Mouse (Mus musculus) ES-E14 (cell line): Measurements from ENCODE around the gene Gm28305. TPM values are rescaled to one million over a fixed set of nuclear protein-coding genes. Genes with fewer than 3 reads are reported as not detected.
A peak's percentile ranks its signal among the peaks of the same experiment; 100 is the strongest.

Experiments
- DNase-seq: peaks from one replicate; pipeline ENCODE4 v3.0.0-alpha.2; 2013; ENCODE audit warnings: low read depth, low spot score
- H3K27ac ChIP-seq: 2 replicates; pipeline ENCODE4 v1.5.1; 2012; ENCODE audit warnings: low read depth, mild to moderate bottlenecking, low read length, moderate library complexity, mixed read lengths; ENCODE audit not compliant: poor library complexity, insufficient read depth, severe bottlenecking
- H3K36me3 ChIP-seq: 2 replicates; pipeline ENCODE4 v1.6.1; 2012; ENCODE audit warnings: mild to moderate bottlenecking, low read length, moderate library complexity, mixed read lengths; ENCODE audit not compliant: control insufficient read depth, poor library complexity, insufficient read depth, severe bottlenecking
- H3K4me1 ChIP-seq, 2 experiments: fragments of 150-350 bp in 1 of 2; sonication (generic) in 1 of 2; 2 replicates each; pipeline ENCODE4 v1.6.1; 2012; ENCODE audit warnings: low read length in 2 of 2, mild to moderate bottlenecking in 1 of 2, mixed read lengths in 1 of 2; ENCODE audit not compliant: control insufficient read depth in 2 of 2, insufficient read depth in 2 of 2, poor library complexity in 1 of 2
- H3K4me3 ChIP-seq, 2 experiments: fragments of 150-350 bp in 1 of 2; sonication (generic) in 1 of 2; 2 replicates each; pipeline ENCODE4 v1.5.1; 2012; ENCODE audit warnings: low read length in 2 of 2, low read depth in 1 of 2, mild to moderate bottlenecking in 1 of 2, mixed read lengths in 1 of 2; ENCODE audit not compliant: insufficient read depth in 1 of 2, poor library complexity in 1 of 2, severe bottlenecking in 1 of 2
- H3K9ac ChIP-seq: 2 replicates; pipeline ENCODE4 v1.6.1; 2012; ENCODE audit warnings: low read depth, mild to moderate bottlenecking, low read length, mixed read lengths; ENCODE audit not compliant: poor library complexity, insufficient read depth, severe bottlenecking
- H3K9me3 ChIP-seq: fragments of 150-350 bp; sonication (generic); 2 replicates; pipeline ENCODE4 v1.6.1; 2012; ENCODE audit warnings: low read depth, mild to moderate bottlenecking, low read length; ENCODE audit not compliant: control insufficient read depth, insufficient read depth
- CHD2 ChIP-seq: IDR thresholded peaks from 2 replicates; pipeline ENCODE4 v1.6.1; 2014; ENCODE audit warnings: mild to moderate bottlenecking, low read depth, low read length, inconsistent platforms
- HCFC1 ChIP-seq: IDR thresholded peaks from 2 replicates; pipeline ENCODE4 v1.6.1; 2012; ENCODE audit warnings: low read length, inconsistent platforms, borderline replicate concordance; ENCODE audit not compliant: insufficient read depth
- MAFK ChIP-seq: IDR thresholded peaks from 2 replicates; pipeline ENCODE4 v1.6.1; 2014; ENCODE audit warnings: mild to moderate bottlenecking, low read depth, low read length, inconsistent platforms; ENCODE audit not compliant: insufficient read depth
- ZC3H11A ChIP-seq: IDR thresholded peaks from 2 replicates; pipeline ENCODE4 v1.6.1; 2012; ENCODE audit warnings: low read depth, mild to moderate bottlenecking, inconsistent platforms, low read length, borderline replicate concordance
- ZNF384 ChIP-seq: IDR thresholded peaks from 2 replicates; pipeline ENCODE4 v1.6.1; 2012; ENCODE audit warnings: low read depth, low read length, inconsistent platforms
- in situ Hi-C, 2 experiments: fragments of 600-800 bp; cut with MboI; formaldehyde crosslinking; loops; one replicate each; pipeline ENCODE4 v1.15.1; 2025; ENCODE audit warnings: low sequenced_read_pairs in 2 of 2, inconsistent platforms in 1 of 2; ENCODE audit not compliant: unreplicated experiment in 2 of 2
- total RNA-seq: library from RNA; depleted of rRNA; stranded (reverse); fragments of 300-350 nt; gene quantifications from 2 replicates; pipeline ENCODE4 v1.2.3, GENCODE M21; 2012

The Gm28305 gene
- total RNA-seq, 1 experiment, result not detected

- Histone ChIP-seq H3K36me3 (peaks cover 5% of the 10 kb centered on the region), H3K9ac (peak within 1 kb of the TSS; percentile 96), H3K27ac (no peak within 1 kb of the TSS; the same call in 1 of the 2 replicates), H3K9me3 (no peaks in the 10 kb centered on the region), H3K4me1 (peaks cover 0 to 5% of the 10 kb centered on the region in 2 experiments; a peak in 3 of 4 replicates), H3K4me3 (peak within 1 kb of the TSS; percentile 82 to 100)
- in situ Hi-C loops, result no loop called here
- peak; percentile 56 for DNase-seq
- TF ChIP-seq ZNF384, result no peak
- TF ChIP-seq CHD2, result no peak
- no peak for TF ChIP-seq MAFK
- no peak for TF ChIP-seq ZC3H11A
- TF ChIP-seq HCFC1, result no peak
Measured at GRCm38 (mm10) chr9:104062430-104063243, 22.2 kb downstream of the Gm28305 start, which contains the start of gene Uba5. Gene Uba5, minus strand, starts transcription at chr9:104063134.

GRCm38 (mm10) chr9:104063244-104063961, 22.9 kb downstream of the Gm28305 start, which contains the start of gene Acad11:
Gene Acad11, plus strand, starts transcription at chr9:104063377.
- Histone ChIP-seq H3K36me3 (peaks cover 2% of the 10 kb centered on the region), H3K27ac (no peak within 1 kb of the TSS; the same call in 1 of the 2 replicates), H3K9ac (peak within 1 kb of the TSS; percentile 96), H3K4me1 (peaks cover 0 to 5% of the 10 kb centered on the region in 2 experiments; a peak in 3 of 4 replicates), H3K4me3 (peak within 1 kb of the TSS; percentile 82 to 100), H3K9me3 (no peaks in the 10 kb centered on the region)
- peak; percentile 90 for DNase-seq
- TF ChIP-seq MAFK (no peak), ZC3H11A (no peak), HCFC1 (0 out of 2 replicates have a peak, but pooled peaks have one; percentile 78), CHD2 (peak; percentile 39; the same call in 1 of the 2 replicates), ZNF384 (peak; percentile 99)
- in situ Hi-C loops, result no loop called here

- no peak overlapping the region for H3K9ac ChIP-seq
- TF ChIP-seq ZC3H11A, result no peak
- TF ChIP-seq MAFK, result no peak
- no peak for TF ChIP-seq HCFC1
- TF ChIP-seq ZNF384, result no peak
- TF ChIP-seq CHD2, result no peak
- in situ Hi-C loops, result no loop called here
- no peak for DNase-seq
- H3K36me3 ChIP-seq, result peaks cover under 1% of the 10 kb centered on the region
- H3K4me1 ChIP-seq, result peaks cover 0 to 5% of the 10 kb centered on the region in 2 experiments; a peak in 3 of 4 replicates
- H3K27ac ChIP-seq, result no peak overlapping the region
- H3K9me3 ChIP-seq, result no peaks in the 10 kb centered on the region
- H3K4me3 ChIP-seq, result no peak overlapping the region
Measured at GRCm38 (mm10) chr9:104064571-104064970, 24.1 kb downstream of the Gm28305 start.

- H3K36me3 ChIP-seq, result no peaks in the 10 kb centered on the region
- H3K27ac ChIP-seq, result no peak overlapping the region
- no peak overlapping the region for H3K9ac ChIP-seq
- no peak overlapping the region for H3K4me3 ChIP-seq
- in situ Hi-C loops, result no loop called here
- H3K4me1 ChIP-seq, result no peaks in the 10 kb centered on the region; a peak in 1 of 4 replicates
- no peak for DNase-seq
- TF ChIP-seq ZC3H11A (no peak), HCFC1 (no peak), CHD2 (no peak), MAFK (no peak), ZNF384 (no peak)
- no peaks in the 10 kb centered on the region for H3K9me3 ChIP-seq
Measured at GRCm38 (mm10) chr9:104070241-104070640, 29.8 kb downstream of the Gm28305 start.
